Mouse (Mus musculus) embryonic facial prominence, embryonic 10.5 days (tissue): Measurements from ENCODE around the gene Cntf. TPM values are rescaled to one million over a fixed set of nuclear protein-coding genes. Genes with fewer than 3 reads are reported as not detected.
A peak's percentile ranks its signal among the peaks of the same experiment; 100 is the strongest.

Experiments used
- DNase-seq: peaks from one replicate; pipeline ENCODE4 v3.0.0-alpha.2; 2017; ENCODE audit warnings: low spot score
- H3K27ac ChIP-seq: fragments of 300-500 bp; sonication (generic); replicated peaks from 2 replicates; pipeline ENCODE4 v1.5.1; 2016; ENCODE audit warnings: mild to moderate bottlenecking
- H3K27me3 ChIP-seq: fragments of 300-500 bp; sonication (generic); replicated peaks from 2 replicates; pipeline ENCODE4 v1.6.1; 2016; ENCODE audit warnings: low read depth, mild to moderate bottlenecking; ENCODE audit not compliant: poor library complexity, severe bottlenecking
- H3K36me3 ChIP-seq: fragments of 300-500 bp; sonication (generic); replicated peaks from 2 replicates; pipeline ENCODE4 v1.6.1; 2016; ENCODE audit warnings: mild to moderate bottlenecking, moderate library complexity
- H3K4me1 ChIP-seq: fragments of 300-500 bp; sonication (generic); 2 replicates; pipeline ENCODE4 v1.6.1; 2016
- H3K4me3 ChIP-seq: fragments of 300-500 bp; sonication (generic); 2 replicates; pipeline ENCODE4 v1.5.1; 2016; ENCODE audit warnings: mild to moderate bottlenecking, moderate library complexity
- H3K9me3 ChIP-seq: fragments of 300-500 bp; sonication (generic); 2 replicates; pipeline ENCODE4 v1.6.1; 2016; ENCODE audit warnings: mild to moderate bottlenecking
- WGBS: fragments of 180-500 bp; shearing (Covaris S2); methylation state at CpG from one replicate; pipeline ENCODE4 v1.1.7; 2016; 5-methylcytosine and 5-hydroxymethylcytosine counted together
- polyA plus RNA-seq: library from polyadenylated mRNA; unstranded; fragments of >200 nt; fragmentation: Nextera tagmentation; extraction: Ambion mirVana; gene quantifications from 2 replicates; pipeline ENCODE4 v1.2.1, GENCODE M21; 2016

The Cntf gene
- 1.7 and 1.8 TPM in 2 replicates for polyA plus RNA-seq

DNA sequence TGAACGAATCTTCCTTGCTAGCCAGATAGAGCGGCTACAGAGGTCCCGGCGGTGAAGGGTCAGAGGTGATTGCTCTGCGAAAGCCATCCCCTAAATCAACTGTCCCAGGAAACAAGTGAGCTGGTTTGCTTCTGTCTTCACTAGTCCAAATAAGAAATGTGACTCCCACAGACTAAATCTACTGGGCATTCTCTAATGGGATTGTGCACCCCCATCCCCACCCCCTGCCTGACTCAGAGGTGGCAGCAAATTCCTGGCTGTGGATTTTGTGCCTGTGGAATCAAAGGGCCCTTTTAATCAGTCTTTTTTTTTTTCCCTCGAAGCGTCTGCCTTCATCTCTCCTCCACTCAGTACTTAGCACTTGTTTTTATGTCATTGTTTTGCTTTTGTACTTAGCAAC is at the start of gene Cntf:
Gene Cntf, minus strand, starts transcription at position 325 of the 400 bp plus-strand sequence.
- Histone ChIP-seq H3K9me3 (no peaks in the 10 kb centered on the region), H3K36me3 (peaks cover 87% of the 10 kb centered on the region), H3K27ac (no peak within 1 kb of the TSS), H3K4me3 (no peak within 1 kb of the TSS), H3K4me1 (no peaks in the 10 kb centered on the region), H3K27me3 (no peaks in the 10 kb centered on the region)
- DNase-seq, result no peak
- whole genome bisulfite sequencing, result 70% methylated on average over 7 of the region's 7 CpGs

DNA sequence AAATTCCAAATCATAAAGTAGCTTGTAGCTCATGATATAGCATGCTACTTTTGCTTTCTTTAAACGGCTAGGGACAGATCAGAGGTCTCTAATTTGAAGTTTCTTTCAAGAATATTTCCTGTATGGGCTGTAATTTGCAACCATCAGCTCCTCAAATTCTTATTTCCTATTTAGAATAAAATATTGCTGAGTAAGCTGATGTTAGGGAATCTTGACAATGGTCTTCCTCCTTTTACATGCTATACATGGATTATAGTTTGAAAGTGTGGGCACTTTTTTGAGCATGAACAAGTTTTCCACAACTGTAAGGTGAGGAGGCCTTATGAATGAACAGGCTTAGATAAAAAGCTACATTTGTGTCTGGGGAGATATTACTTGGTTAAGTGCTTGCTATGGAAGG is 48.5 kb upstream of the Cntf start:
- no peaks in the 10 kb centered on the region for H3K27me3 ChIP-seq
- H3K9me3 ChIP-seq, result no peaks in the 10 kb centered on the region
- WGBS, result 79% methylated on average over 1 of the region's 1 CpGs
- H3K4me3 ChIP-seq, result no peak overlapping the region
- DNase-seq, result no peak
- H3K4me1 ChIP-seq, result no peaks in the 10 kb centered on the region
- H3K27ac ChIP-seq, result no peak overlapping the region
- no peaks in the 10 kb centered on the region for H3K36me3 ChIP-seq

DNA sequence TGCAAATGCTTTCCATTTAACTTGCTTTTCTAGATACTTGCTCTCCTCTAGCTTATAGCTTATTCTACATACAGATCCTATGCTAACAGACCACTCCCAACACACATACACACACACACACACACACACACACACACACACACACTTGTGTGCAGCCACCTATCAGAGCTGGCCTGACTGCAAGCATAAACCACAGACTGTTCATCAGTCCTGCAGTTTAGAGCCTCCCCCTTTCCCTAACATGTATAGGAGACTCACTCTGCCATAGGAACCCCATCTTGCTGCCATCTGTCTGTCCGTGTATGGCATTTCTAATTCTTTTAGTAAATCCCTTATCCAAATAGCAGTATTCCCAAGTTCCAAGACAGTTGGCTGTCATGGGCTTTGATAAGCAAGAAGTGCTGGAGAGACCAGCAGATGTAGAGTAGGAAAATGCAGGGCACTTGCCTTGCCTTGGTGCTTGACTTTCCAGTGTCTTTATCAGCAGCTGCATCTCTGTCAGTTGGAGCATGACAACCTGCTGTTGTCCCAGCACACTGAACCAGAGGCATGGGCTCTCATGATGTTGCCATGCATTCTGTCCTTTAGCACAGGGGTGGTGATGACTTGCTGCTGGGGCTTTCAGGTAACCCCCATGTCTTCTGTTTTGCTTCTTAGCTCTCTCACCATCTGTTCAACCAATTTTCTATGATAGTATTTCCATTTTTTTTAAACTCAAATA is 47.4 kb upstream of the Cntf start:
- no peaks in the 10 kb centered on the region for H3K36me3 ChIP-seq

DNA sequence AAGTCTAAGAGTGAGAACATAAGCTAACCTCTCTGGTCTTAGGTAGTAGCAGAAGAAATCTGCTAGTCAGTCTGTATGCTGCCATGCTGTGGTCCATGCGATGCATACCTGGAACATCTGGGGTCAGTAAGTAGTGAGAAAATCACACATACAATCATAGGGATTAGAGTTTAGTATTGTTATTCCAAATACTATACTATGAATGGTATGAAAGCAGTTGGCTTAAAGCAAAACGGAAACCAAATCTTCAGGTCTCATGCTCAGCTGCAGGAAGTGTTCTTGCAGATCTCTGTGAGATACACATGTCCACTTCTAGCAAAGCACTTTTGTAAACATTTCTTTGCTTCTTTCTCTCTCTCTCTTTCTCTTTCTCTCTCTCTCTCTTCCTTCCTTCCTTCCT is 40.8 kb upstream of the Cntf start:
- no peak for DNase-seq
- no peak overlapping the region for H3K27ac ChIP-seq
- no peaks in the 10 kb centered on the region for H3K36me3 ChIP-seq
- WGBS, result 75% methylated on average over 2 of the region's 2 CpGs
- no peaks in the 10 kb centered on the region for H3K4me1 ChIP-seq
- H3K27me3 ChIP-seq, result no peaks in the 10 kb centered on the region
- no peaks in the 10 kb centered on the region for H3K9me3 ChIP-seq
- H3K4me3 ChIP-seq, result no peak overlapping the region

More for the DNA sequence above, 47.4 kb upstream of the Cntf start:
- WGBS, result 68% methylated on average over 1 of the region's 1 CpGs
- Histone ChIP-seq H3K27ac (no peak overlapping the region), H3K4me1 (no peaks in the 10 kb centered on the region), H3K4me3 (no peak overlapping the region), H3K27me3 (no peaks in the 10 kb centered on the region), H3K9me3 (no peaks in the 10 kb centered on the region)
- no peak for DNase-seq

DNA sequence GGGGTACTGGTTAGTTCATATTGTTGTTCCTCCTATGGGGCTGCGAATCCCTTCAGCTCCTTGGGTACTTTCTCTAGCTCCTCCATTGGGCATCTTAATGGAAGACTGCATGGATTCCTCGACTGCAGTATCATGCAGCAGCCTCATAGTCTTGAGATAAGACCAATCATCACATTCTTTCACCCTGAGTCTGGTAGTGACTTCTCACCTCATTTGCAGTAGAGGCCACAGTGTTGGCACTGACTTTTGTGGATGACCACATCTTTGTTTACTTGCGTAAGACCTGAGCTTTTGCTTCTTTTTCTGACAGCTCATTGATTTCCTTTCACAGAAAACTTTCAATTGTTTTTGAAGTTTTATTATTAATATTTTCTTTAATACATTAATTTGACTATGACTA is 40.3 kb upstream of the Cntf start:
- Histone ChIP-seq H3K9me3 (no peaks in the 10 kb centered on the region), H3K4me1 (no peaks in the 10 kb centered on the region), H3K4me3 (no peak overlapping the region), H3K27me3 (no peaks in the 10 kb centered on the region), H3K36me3 (no peaks in the 10 kb centered on the region), H3K27ac (no peak overlapping the region)
- DNase-seq, result no peak
- WGBS, result 87% methylated on average over 3 of the region's 3 CpGs

DNA sequence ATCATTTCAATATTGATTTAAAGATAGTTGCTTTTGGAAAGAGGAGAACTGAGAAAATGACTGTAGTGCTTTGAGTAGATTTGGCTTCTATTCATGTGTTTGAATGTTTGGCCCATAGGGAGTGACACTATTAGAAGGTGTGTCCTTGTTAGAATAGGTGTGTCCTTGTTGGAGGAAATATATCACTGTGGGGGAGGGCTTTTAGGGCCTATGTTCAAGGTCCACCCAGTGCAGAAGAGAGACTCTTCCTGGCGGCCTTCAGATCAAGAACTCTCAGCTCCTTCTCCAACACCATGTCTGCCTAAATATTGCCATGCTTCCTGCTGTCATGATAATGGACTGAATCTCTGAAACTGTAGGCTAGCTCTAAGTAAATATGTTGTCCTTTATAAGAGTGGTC is 38.8 kb upstream of the Cntf start:
- no peaks in the 10 kb centered on the region for H3K4me1 ChIP-seq
- no peaks in the 10 kb centered on the region for H3K36me3 ChIP-seq
- WGBS, result 88% methylated on average over 1 of the region's 1 CpGs
- no peak for DNase-seq
- H3K27ac ChIP-seq, result no peak overlapping the region
- no peak overlapping the region for H3K4me3 ChIP-seq
- H3K27me3 ChIP-seq, result no peaks in the 10 kb centered on the region
- H3K9me3 ChIP-seq, result no peaks in the 10 kb centered on the region

DNA sequence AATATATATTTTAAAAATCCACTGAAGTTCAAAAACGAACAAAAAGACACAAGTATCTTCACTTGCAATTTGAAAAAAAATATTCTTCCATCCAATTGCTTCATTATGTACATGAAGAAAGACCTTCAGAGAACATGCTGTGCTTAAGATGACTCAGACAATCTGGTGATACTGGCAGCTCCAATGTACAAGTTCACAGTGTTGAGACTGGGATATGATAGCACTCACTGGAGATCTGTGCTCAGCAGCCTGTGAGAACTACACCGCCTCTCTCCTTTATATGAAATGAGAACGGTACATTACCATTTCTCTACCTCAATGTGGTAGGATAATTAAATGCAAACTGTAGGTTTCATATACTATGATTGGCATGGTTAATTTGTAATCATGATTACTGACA is 37.4 kb upstream of the Cntf start:
- DNase-seq, result no peak
- no peaks in the 10 kb centered on the region for H3K27me3 ChIP-seq
- no peak overlapping the region for H3K27ac ChIP-seq
- H3K4me1 ChIP-seq, result no peaks in the 10 kb centered on the region
- H3K36me3 ChIP-seq, result no peaks in the 10 kb centered on the region
- H3K4me3 ChIP-seq, result no peak overlapping the region
- 75% methylated on average over 3 of the region's 3 CpGs for WGBS
- H3K9me3 ChIP-seq, result no peaks in the 10 kb centered on the region

DNA sequence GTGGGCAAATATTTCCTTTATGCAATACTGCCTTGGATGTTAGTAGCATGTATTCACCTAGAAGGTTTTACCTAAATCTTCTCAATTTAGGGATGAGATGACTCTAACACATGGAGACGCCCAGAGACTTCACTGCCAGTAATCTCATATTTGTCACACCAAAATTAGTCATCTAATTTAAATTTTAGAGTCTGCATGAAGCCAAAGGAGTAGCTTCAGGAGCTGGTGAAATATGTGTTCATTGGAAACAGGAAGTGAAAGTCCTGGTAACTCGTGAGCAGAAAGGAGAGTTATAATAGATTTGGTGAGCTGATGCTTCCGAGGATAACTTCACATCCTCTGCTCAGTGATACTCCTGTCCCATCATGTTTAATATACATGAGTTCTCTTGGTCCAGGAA is 35.6 kb upstream of the Cntf start:
- Histone ChIP-seq H3K27ac (no peak overlapping the region), H3K4me3 (no peak overlapping the region), H3K9me3 (no peaks in the 10 kb centered on the region), H3K36me3 (no peaks in the 10 kb centered on the region), H3K27me3 (no peaks in the 10 kb centered on the region), H3K4me1 (peaks cover 8% of the 10 kb centered on the region; the same call in 1 of the 2 replicates)
- no peak for DNase-seq
- 86% methylated on average over 3 of the region's 3 CpGs for WGBS

DNA sequence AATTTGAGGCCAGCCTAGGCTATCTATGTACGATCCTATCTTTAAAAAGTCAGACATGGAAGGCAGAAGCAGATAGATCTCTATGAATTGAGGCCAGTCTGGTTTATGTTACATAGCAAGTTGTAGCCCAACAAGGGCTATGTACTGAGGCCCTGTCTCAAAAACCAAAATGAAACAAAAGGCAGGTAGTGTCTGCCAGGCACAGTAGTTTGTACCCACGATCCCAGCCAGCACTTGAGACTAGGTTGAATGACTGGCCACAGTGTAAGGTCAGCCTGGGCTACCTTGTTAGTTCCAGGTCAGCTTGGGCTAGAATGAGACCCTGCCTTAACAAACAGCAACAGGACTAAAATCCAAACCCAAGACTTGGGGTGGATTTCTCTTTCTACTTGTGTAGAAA is 35.2 kb upstream of the Cntf start:
- no peaks in the 10 kb centered on the region for H3K27me3 ChIP-seq
- no peak for DNase-seq
- H3K9me3 ChIP-seq, result no peaks in the 10 kb centered on the region
- no peaks in the 10 kb centered on the region for H3K36me3 ChIP-seq
- H3K4me1 ChIP-seq, result peaks cover 8% of the 10 kb centered on the region; the same call in 1 of the 2 replicates
- no peak overlapping the region for H3K4me3 ChIP-seq
- no peak overlapping the region for H3K27ac ChIP-seq
- 83% methylated on average over 2 of the region's 2 CpGs for WGBS

DNA sequence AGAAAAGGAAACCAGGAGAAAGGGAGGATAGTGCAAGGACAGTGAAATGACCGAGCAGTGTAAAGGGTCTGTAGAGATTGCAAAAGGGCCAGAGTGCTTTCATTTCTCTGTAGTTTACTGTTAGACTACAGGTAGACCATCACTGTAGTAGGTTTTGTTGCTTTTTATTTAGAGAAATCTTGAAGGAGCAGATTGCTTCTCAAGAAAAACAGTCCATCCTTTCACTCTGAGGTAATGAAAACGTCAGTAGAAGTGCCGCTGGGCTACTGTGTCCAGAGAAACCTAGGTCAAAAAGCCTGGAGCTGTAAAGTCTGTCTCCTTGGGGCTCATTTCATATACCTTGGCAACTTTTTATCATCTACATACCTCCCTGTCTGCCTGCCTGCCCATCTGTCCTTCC is 33.6 kb upstream of the Cntf start:
- WGBS, result 90% methylated on average over 3 of the region's 3 CpGs
- no peaks in the 10 kb centered on the region for H3K36me3 ChIP-seq
- DNase-seq, result no peak
- H3K27me3 ChIP-seq, result no peaks in the 10 kb centered on the region
- H3K27ac ChIP-seq, result no peak overlapping the region
- H3K4me1 ChIP-seq, result peaks cover 8% of the 10 kb centered on the region; the same call in 1 of the 2 replicates
- no peak overlapping the region for H3K4me3 ChIP-seq
- H3K9me3 ChIP-seq, result no peaks in the 10 kb centered on the region

DNA sequence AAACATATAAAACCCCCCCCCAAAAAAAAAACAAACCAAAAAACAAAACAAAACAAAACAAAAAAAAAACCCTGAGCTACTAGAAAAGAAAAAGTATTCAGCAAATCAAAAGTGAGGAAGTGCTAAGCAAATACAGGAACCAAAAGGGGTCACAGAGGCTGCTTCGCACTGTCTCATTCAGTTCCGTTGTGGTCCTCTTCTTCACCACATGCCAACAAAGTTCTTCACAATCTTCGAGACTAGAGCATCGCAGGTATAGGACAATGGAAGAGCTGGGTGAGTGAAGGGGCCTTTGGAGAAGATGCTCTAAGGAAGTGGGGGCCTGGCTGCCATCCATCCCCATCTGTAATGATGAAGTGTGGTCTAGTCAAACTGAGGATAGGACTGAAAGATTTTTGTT is 33.0 kb upstream of the Cntf start:
- 84% methylated on average over 4 of the region's 4 CpGs for WGBS
- DNase-seq, result no peak
- H3K27me3 ChIP-seq, result no peaks in the 10 kb centered on the region
- H3K36me3 ChIP-seq, result no peaks in the 10 kb centered on the region
- H3K4me1 ChIP-seq, result peaks cover 12% of the 10 kb centered on the region
- no peak overlapping the region for H3K27ac ChIP-seq
- H3K9me3 ChIP-seq, result no peaks in the 10 kb centered on the region
- H3K4me3 ChIP-seq, result no peak overlapping the region

DNA sequence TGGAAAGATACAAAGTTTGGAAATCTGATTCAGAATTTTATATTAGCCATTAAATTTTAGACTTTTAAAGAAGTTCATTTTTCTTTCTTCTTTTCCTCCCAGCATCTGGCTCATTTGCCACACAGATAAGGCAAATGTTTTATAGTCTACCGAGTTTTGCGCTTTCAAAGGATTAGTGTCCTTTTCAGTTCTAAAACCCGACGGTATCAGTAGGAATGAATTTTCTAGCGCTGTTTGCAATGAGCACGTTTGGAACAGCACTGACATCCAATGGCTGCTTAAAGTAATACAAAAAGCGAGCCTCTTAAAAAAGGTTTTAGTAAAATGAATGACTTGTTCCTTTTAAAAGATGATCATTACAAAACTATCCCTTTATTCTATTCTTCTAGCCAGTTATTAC is 31.6 kb upstream of the Cntf start:
- 1% methylated on average over 7 of the region's 7 CpGs for WGBS
- no peaks in the 10 kb centered on the region for H3K9me3 ChIP-seq
- no peak for DNase-seq

DNA sequence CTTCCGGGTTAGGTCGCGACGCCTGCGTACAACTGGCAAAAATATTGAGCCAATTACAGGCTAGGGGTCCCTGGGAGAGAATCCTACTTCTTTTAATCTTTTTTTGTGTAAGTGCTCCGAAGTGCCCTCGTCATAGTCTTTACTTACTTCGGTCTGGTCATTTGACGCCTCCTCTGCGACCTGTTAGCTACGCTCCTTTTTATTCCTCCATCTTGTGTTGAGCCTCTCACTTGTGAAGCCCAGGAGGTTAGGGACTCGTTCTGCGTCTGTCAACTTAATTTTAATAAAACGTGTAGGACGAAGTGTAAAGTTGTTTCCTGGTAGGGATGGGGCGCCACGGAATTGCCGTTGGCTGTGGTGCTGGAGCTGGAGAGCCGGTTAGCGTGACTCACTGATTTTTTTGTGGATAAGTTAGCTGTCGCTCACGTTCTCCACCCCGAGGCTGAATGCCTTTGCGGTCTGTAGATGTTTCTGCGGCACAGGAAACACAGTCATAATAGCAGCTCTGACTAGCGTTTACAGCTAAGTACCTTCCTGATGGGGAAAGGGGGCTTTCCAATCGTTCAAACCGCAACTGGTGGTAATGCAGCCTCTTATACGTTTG is 31.0 kb upstream of the Cntf start:
- under 1% methylated on average over 29 of the region's 29 CpGs for WGBS
- Histone ChIP-seq H3K4me3 (peak overlapping the region; percentile 89), H3K27me3 (no peaks in the 10 kb centered on the region), H3K27ac (peak overlapping the region; percentile 99), H3K36me3 (no peaks in the 10 kb centered on the region), H3K9me3 (no peaks in the 10 kb centered on the region), H3K4me1 (peaks cover 21% of the 10 kb centered on the region)
- DNase-seq, result peak; percentile 69

More for the DNA sequence above, 31.6 kb upstream of the Cntf start:
- H3K4me1 ChIP-seq, result peaks cover 19% of the 10 kb centered on the region
- peak overlapping the region; percentile 89 for H3K4me3 ChIP-seq
- no peaks in the 10 kb centered on the region for H3K36me3 ChIP-seq
- H3K27ac ChIP-seq, result peak overlapping the region; percentile 99
- H3K27me3 ChIP-seq, result no peaks in the 10 kb centered on the region
